Mouse (Mus musculus) spleen, adult 2 months (tissue): Measurements from ENCODE around the gene Fermt2. TPM values are rescaled to one million over a fixed set of nuclear protein-coding genes. Genes with fewer than 3 reads are reported as not detected.

Experiments used
- DNase-seq, 2 experiments: peaks; one replicate each; pipeline versions ENCODE4 v3.0.0 to v3.0.0-alpha.2; 2012 to 2021; ENCODE audit warnings: low spot score in 2 of 2, low read depth in 1 of 2
- H3K27ac ChIP-seq: fragments of 200-500 bp; 2 replicates; pipeline ENCODE4 v1.5.1; 2012; ENCODE audit warnings: low read length, inconsistent platforms; ENCODE audit not compliant: insufficient read depth
- H3K27me3 ChIP-seq: fragments of 200-500 bp; 2 replicates; pipeline ENCODE4 v1.6.1; 2012; ENCODE audit warnings: mild to moderate bottlenecking, moderate library complexity, low read length, inconsistent platforms; ENCODE audit not compliant: control insufficient read depth, insufficient read depth
- H3K36me3 ChIP-seq: fragments of 200-500 bp; 2 replicates; pipeline ENCODE4 v1.6.1; 2012; ENCODE audit warnings: mild to moderate bottlenecking, low read length, inconsistent platforms; ENCODE audit not compliant: control insufficient read depth, insufficient read depth
- H3K4me1 ChIP-seq: fragments of 200-500 bp; 2 replicates; pipeline ENCODE4 v1.6.1; 2011; ENCODE audit warnings: inconsistent platforms; ENCODE audit not compliant: control insufficient read depth, insufficient read depth, insufficient read length
- H3K4me3 ChIP-seq: fragments of 200-500 bp; 2 replicates; pipeline ENCODE4 v1.5.1; 2011; ENCODE audit warnings: mild to moderate bottlenecking, inconsistent platforms; ENCODE audit not compliant: insufficient read depth, insufficient read length; ENCODE audit errors: extremely low read depth
- CTCF ChIP-seq: fragments of 200-500 bp; IDR thresholded peaks from 2 replicates; pipeline ENCODE4 v1.5.1; 2011; ENCODE audit warnings: mild to moderate bottlenecking, inconsistent platforms; ENCODE audit not compliant: insufficient read depth, insufficient read length, insufficient replicate concordance; ENCODE audit errors: extremely low read depth
- POLR2A ChIP-seq: fragments of 200-500 bp; IDR thresholded peaks from 2 replicates; pipeline ENCODE4 v1.6.1; 2011; ENCODE audit warnings: low read depth, low read length, inconsistent platforms
- WGBS: fragments of 180-500 bp; shearing (Covaris S2); methylation state at CpG from one replicate; pipeline ENCODE4 v1.1.7; 2018; 5-methylcytosine and 5-hydroxymethylcytosine counted together
- polyA plus RNA-seq: library from polyadenylated mRNA; depleted of rRNA; stranded (reverse); fragments of >200 nt; gene quantifications from 2 replicates; pipeline ENCODE4 v1.2.3, GENCODE M21; 2012

Gene Fermt2
- polyA plus RNA-seq, 1 experiment = 7.9 TPM

DNA sequence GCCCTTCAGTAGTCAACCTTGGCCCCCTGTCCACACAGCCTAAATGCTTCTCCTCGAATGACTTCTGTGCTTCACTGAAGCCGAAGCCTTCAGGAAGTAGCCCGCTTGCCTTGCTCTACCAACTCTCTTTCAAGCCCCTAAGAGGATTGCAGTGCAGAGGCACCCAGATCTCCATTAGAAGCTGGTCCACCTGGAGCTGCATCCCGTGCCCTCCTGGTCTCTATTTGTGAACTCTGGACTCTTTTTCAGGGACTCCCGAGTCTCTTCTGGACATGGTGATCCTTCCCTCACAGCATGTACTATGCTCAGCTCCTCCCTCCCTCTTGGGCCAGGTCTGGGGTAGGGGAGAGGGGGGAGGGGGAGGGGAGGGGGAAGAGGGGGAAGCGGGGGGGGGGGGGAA, 14.1 kb upstream of the Fermt2 start:
- H3K4me3 ChIP-seq = no peak overlapping the region
- no peaks in the 10 kb centered on the region for H3K4me1 ChIP-seq
- no peak overlapping the region for H3K27ac ChIP-seq
- DNase-seq = no peak
- TF ChIP-seq POLR2A (no peak), CTCF (no peak)
- 74% methylated on average over 5 of the region's 6 CpGs for WGBS
- no peaks in the 10 kb centered on the region for H3K36me3 ChIP-seq
- H3K27me3 ChIP-seq = no peaks in the 10 kb centered on the region

DNA sequence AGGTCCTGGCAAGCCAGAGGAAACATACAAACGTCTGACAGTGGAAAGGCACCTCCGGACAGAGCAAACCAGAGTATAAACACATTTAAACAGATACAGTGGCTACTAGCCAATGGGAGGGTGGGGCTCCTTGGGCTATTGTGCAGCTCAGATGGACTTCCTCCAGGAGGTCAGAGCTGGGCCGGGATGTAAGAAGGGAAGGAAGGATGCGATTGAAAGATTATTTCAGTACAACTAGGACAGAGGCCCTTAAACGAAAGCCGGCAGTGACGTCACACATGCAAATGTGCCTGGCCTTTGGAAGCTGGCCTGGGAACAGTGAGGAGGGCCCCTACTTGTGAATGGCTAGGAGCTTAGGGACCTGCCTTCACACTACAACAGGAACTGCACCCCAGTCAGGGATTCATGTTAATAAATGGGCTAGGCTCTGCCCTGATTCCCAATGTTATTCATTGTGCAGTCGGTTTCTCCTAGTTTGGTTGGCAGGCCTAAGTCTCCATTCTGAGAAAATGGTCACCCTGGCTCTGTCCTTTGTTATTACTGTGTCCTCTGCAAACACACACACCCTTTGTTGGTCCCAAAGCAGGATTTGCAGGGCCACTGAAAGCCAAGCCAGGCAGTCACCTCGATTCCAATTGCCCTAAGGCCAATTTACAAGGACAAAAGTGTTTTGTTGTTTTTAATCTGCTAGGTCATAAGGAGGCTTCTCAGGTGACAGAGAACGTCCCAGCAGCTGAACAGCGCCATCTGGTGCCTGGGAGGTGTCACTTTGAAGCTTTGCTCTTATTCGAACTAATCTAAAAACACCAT, 9.9 kb upstream of the Fermt2 start:
- H3K27me3 ChIP-seq = no peaks in the 10 kb centered on the region

DNA sequence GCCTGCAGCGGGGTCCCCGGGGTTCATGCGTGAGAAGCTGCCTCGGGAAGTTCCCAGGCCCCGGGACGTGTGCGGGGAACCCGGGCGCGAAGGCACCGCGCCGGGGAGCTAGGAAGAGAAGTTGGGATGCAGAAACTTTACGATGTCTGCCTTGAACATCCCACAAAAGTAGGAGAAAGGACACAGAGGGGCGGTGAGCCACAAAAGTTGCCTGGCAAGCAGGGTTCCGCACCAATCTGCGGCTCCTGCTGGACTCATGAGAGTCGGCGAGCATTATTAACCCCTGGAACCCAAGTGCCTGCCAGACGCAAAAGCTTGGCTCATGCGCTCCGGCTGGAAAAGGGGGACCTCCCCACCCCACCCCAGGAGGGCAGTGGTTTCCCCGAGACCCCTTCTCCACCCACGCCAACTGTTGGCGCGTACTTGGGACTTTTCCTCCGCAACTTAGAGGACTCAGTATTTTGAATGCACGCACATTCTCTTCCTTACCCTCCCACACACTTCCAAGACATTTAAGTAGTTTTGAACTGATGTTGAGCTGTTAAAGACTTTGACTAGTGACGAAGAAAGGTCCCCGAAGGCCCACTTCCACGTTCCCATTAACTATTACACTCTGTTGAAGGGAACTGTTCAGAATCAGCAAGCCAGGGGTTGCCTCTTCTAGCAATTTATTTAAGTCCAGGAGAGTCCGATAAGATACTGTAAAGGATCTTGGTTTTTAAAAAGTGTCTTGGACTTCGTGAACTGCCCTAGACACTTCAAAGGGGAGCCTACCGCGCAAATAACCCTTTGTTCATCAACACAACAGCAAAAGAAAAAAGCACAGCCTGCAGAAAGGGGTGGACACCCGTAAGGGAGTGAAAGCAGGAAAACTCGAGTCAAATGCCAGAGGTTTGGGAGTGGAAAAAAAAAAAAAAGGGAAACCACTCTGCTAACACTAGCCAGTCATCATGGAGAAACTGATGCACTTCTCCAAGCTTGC, 737 bp upstream of the Fermt2 start:
- Histone ChIP-seq H3K4me3 (peak overlapping the region; percentile 21; the same call in 1 of the 2 replicates), H3K27ac (peak overlapping the region; percentile 48), H3K36me3 (no peaks in the 10 kb centered on the region), H3K27me3 (peaks cover 6% of the 10 kb centered on the region), H3K4me1 (no peaks in the 10 kb centered on the region)
- TF ChIP-seq POLR2A = no peak
- no peak for TF ChIP-seq CTCF
- no peak for DNase-seq
- WGBS = 9% methylated on average over 37 of the region's 37 CpGs

More for the DNA sequence above, 9.9 kb upstream of the Fermt2 start:
- no peaks in the 10 kb centered on the region for H3K36me3 ChIP-seq
- peak overlapping the region; percentile 60 for H3K27ac ChIP-seq
- no peak for DNase-seq
- WGBS = 48% methylated on average over 12 of the region's 12 CpGs
- TF ChIP-seq CTCF = no peak
- no peak for TF ChIP-seq POLR2A
- H3K4me1 ChIP-seq = no peaks in the 10 kb centered on the region
- H3K4me3 ChIP-seq = no peak overlapping the region

DNA sequence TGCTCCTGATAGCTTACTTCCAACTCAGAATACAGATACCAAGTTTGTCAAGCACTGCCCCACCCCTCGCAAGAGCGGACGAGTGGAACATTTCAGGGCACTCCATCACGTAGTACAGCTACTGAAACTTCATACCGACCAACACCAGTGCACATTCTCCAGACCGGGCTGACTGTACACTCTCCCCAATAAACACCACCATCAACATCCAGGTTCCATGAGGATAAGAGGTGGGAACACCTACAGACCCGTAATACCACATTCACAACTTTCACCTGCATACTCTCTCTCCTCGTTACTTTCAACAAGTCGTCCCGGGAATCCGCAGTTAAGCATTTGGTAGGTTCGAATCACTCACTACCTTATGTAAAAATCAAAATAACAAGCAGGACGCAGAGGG, 1.1 kb downstream of the Fermt2 start:
- Histone ChIP-seq H3K27me3 (peaks cover 6% of the 10 kb centered on the region), H3K36me3 (no peaks in the 10 kb centered on the region), H3K4me3 (peak overlapping the region; percentile 52), H3K27ac (peak overlapping the region; percentile 20; the same call in 1 of the 2 replicates), H3K4me1 (no peaks in the 10 kb centered on the region)
- 17% methylated on average over 13 of the region's 13 CpGs for WGBS
- no peak for TF ChIP-seq POLR2A
- no peak for TF ChIP-seq CTCF
- no peak for DNase-seq

DNA sequence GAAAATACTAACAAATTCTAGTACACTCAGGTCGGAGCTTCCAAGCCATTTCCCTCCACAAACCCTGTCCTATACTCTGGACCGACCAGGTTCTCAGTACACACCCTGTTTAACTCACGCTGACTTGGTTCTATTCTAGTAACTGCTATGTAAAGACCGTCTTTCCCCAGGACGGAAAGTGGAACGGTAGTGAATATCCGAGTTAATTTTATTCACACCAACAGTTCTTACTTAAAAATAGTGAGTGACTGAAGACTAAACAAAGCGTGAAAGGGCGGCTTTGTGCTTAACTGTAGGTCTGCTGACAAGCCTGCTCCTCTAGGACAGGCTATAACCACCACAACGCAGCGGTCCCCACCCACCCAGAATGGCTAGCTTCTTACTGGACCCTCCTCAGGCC, 14.1 kb downstream of the Fermt2 start:
- Histone ChIP-seq H3K4me1 (no peaks in the 10 kb centered on the region), H3K27me3 (no peaks in the 10 kb centered on the region), H3K4me3 (no peak overlapping the region), H3K27ac (no peak overlapping the region), H3K36me3 (no peaks in the 10 kb centered on the region)
- 89% methylated on average over 11 of the region's 11 CpGs for WGBS
- DNase-seq = no peak
- no peak for TF ChIP-seq POLR2A
- TF ChIP-seq CTCF = no peak

DNA sequence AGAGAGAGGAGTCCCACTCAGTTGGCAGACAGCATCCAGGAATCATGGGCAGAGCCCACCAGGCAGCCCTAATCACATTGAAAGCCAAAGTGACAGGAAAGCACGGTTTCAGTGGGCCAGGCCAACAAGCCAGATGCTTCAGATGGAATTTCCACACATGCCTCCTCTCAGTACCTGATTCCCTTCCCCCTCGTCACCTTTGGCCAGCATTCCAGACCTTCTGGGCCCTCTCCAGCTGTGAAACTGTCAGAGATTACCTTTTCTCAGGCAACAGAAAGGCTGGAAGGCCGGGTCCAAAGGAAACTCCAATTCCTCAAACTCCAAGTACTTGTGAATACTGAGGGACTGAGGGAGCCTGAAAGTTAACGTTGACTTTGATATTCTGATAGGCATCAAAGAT, 19.1 kb downstream of the Fermt2 start:
- no peaks in the 10 kb centered on the region for H3K36me3 ChIP-seq
- TF ChIP-seq CTCF (no peak), POLR2A (no peak)
- WGBS = 61% methylated on average over 4 of the region's 4 CpGs
- no peak overlapping the region for H3K27ac ChIP-seq
- no peak overlapping the region for H3K4me3 ChIP-seq
- no peaks in the 10 kb centered on the region for H3K4me1 ChIP-seq
- no peak for DNase-seq
- H3K27me3 ChIP-seq = no peaks in the 10 kb centered on the region
